Mouse (Mus musculus): ENCODE measurements around the gene Tshz2. TPM values are rescaled to one million over a fixed set of nuclear protein-coding genes. Genes with fewer than 3 reads are reported as not detected.

Gene Tshz2
- polyA plus RNA-seq (2014; fragmentation: Illumina TruSeq; extraction: RNeasy Lipid Tissue Mini Kit (QIAGEN cat#74804); ENCODE audit: low read depth, low replicate concordance) = 3.0 TPM

GRCm38 (mm10) chr2:169632338-169633151 is at the start of gene Tshz2:
Gene Tshz2, plus strand, starts transcription at chr2:169633013.

GRCm38 (mm10) chr2:169587645-169588044 is 45.2 kb upstream of the Tshz2 start, which contains the start of gene Gm11011:
Gene Gm11011, minus strand, starts transcription at chr2:169587745.

Other genes starting within 250 kb of the Tshz2 start
- gene Gm11011, start 45.3 kb upstream of the Tshz2 start, polyA plus RNA-seq (2014; fragmentation: Illumina TruSeq; extraction: RNeasy Lipid Tissue Mini Kit (QIAGEN cat#74804); ENCODE audit: low read depth, low replicate concordance) = not detected

All from liver, adult 10 weeks (tissue).